8 mouse cellular contexts compared by ENCODE assay signal in the genomic region with DNA sequence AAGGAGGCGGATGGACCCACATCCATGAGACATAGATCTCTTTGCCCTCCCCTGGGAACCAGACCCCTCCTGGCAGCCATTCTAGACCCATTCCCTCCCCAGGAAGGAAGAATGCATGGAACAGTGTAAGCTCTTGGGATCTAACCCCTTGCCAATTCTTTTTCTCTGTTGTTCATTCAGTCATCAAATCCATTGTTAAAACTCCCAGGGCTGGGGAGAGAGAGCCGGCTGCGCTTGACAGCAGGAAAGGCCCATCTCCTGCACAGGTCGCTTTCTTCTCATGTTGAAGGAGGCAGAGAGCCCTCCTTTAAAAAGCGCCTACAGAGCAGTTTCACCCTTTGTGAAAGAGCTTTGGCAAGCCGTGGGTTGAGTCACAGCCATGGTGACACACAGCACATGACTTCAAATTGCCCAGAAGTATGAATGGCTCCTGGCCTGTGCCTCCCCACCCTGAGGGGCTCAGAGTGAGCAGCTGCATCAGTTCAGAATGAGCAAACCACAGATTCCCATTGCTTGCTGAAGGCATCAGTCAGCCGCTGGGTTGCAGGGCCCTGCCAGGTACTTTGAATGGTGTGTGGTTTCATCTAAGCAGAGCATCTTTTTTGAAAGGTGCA. TPM values are rescaled to one million over a fixed set of nuclear protein-coding genes. Genes with fewer than 3 reads are reported as not detected.
A peak's percentile ranks its signal among the peaks of the same experiment; 100 is the strongest.
DNase-seq lines count a peak whose midpoint lies in the region; ATAC-seq lines count a peak whose summit lies in the region.

No protein-coding gene starts in this region.

- H3K9me3 ChIP-seq in heart, embryonic 10.5 days = no peaks in the 10 kb centered on the region
- H3K9me3 ChIP-seq in embryonic facial prominence, embryonic 15.5 days (replicated peaks) = no peaks in the 10 kb centered on the region

- H3K9ac ChIP-seq in embryonic facial prominence, embryonic 15.5 days = no peak overlapping the region

- H3K4me2 ChIP-seq in embryonic facial prominence, embryonic 15.5 days (replicated peaks) = no peak overlapping the region

- no peak for ATAC-seq in embryonic facial prominence, embryonic 15.5 days (ENCODE audit: insufficient number of reproducible peaks, low FRiP score, low TSS enrichment, low read depth)

- H3K36me3 ChIP-seq in heart, embryonic 10.5 days = no peaks in the 10 kb centered on the region
- no peaks in the 10 kb centered on the region for H3K36me3 ChIP-seq in embryonic facial prominence, embryonic 15.5 days

- H3K4me3 ChIP-seq in heart, embryonic 10.5 days = no peak overlapping the region
- no peak overlapping the region for H3K4me3 ChIP-seq in embryonic facial prominence, embryonic 15.5 days (replicated peaks)

- 66% methylated on average over 7 of the region's 7 CpGs for WGBS in heart, embryonic 10.5 days
- 53% methylated on average over 7 of the region's 7 CpGs for WGBS in embryonic facial prominence, embryonic 15.5 days

- no peak overlapping the region for H3K27ac ChIP-seq in heart, embryonic 10.5 days
- peak overlapping the region; percentile 85; the same call in 1 of the 2 replicates for H3K27ac ChIP-seq in embryonic facial prominence, embryonic 15.5 days (replicated peaks)

- peak; percentile 64 to 68 for DNase-seq in heart, adult 18-20 months
- DNase-seq in heart, embryonic 10.5 days (ENCODE audit: low spot score) = no peak
- DNase-seq in urinary bladder, postnatal 14 days (ENCODE audit: low spot score) = peak; percentile 46
- DNase-seq in urinary bladder, postnatal 4 days (ENCODE audit: low spot score in 2 of 2) = no peak
- peak; percentile 58 to 71 for DNase-seq in lung, postnatal 4 days
- no peak for DNase-seq in ovary, postnatal 36 days (ENCODE audit: low spot score)
- no peak for DNase-seq in spleen, postnatal 36 days (ENCODE audit: low spot score in 2 of 2)

- H3K4me1 ChIP-seq in heart, embryonic 10.5 days = peaks cover 56% of the 10 kb centered on the region
- peaks cover 69% of the 10 kb centered on the region for H3K4me1 ChIP-seq in embryonic facial prominence, embryonic 15.5 days

- H3K27me3 ChIP-seq in heart, embryonic 10.5 days (ENCODE audit: insufficient read depth, poor library complexity, severe bottlenecking) = 0 out of 2 replicates have a peak, but pooled peaks cover 7% of the 10 kb centered on the region
- no peaks in the 10 kb centered on the region for H3K27me3 ChIP-seq in embryonic facial prominence, embryonic 15.5 days

RNA-seq across cellular contexts. Expression of a gene that starts 26.3 kb away (rescaled TPM):
- 10 to 100 TPM; 59.5 to 74.3 TPM for total RNA-seq in heart, adult 18-20 months (2021)
- polyA plus RNA-seq in heart, embryonic 10.5 days (2016; fragmentation: Nextera tagmentation; extraction: Ambion mirVana) = 36.8 and 44.2 TPM in 2 replicates
- 144 and 152 TPM in 2 replicates for polyA plus RNA-seq in embryonic facial prominence, embryonic 15.5 days (2015; fragmentation: Nextera tagmentation; extraction: Ambion mirVana)

Comparison
In these comparisons a context has a peak if more than half of its experiments do, and no peak if none do; other contexts are left out.
1. DNase-seq: peak in heart, adult 18-20 months (2 of 2), urinary bladder, postnatal 14 days (single experiment) and lung, postnatal 4 days (2 of 2); none in heart, embryonic 10.5 days (single experiment), urinary bladder, postnatal 4 days (0 of 2), ovary, postnatal 36 days (single experiment) and spleen, postnatal 36 days (0 of 2).